Mouse (Mus musculus) CH12.LX (cell line): ENCODE data around the gene Gm49368. TPM values are rescaled to one million over a fixed set of nuclear protein-coding genes. Genes with fewer than 3 reads are reported as not detected.

Source experiments
- DNase-seq: peaks from one replicate; pipeline ENCODE4 v3.0.0-alpha.2; 2013; ENCODE audit errors: extremely low read depth
- H3K27ac ChIP-seq: 2 replicates; pipeline ENCODE4 v1.5.1; 2012; ENCODE audit warnings: low read depth, mild to moderate bottlenecking, control low read depth, moderate library complexity; ENCODE audit not compliant: insufficient read depth
- H3K27me3 ChIP-seq: replicated peaks from 2 replicates; pipeline ENCODE3; 2012; ENCODE audit warnings: inconsistent platforms
- H3K36me3 ChIP-seq, 2 experiments: replicated peaks in 1 of 2; 2 replicates each; pipeline versions ENCODE3 to v1.6.1; 2012; ENCODE audit warnings: inconsistent platforms in 1 of 2, low read length in 1 of 2, mild to moderate bottlenecking in 1 of 2, mixed read lengths in 1 of 2, moderate library complexity in 1 of 2; ENCODE audit not compliant: control insufficient read depth in 1 of 2, insufficient read depth in 1 of 2
- H3K4me1 ChIP-seq, 2 experiments: 2 replicates each; pipeline ENCODE4 v1.6.1; 2012; ENCODE audit warnings: inconsistent platforms in 1 of 2, moderate library complexity in 1 of 2; ENCODE audit not compliant: insufficient read depth in 2 of 2, control insufficient read depth in 1 of 2
- H3K4me2 ChIP-seq: 2 replicates; pipeline ENCODE4 v1.6.1; 2012; ENCODE audit warnings: low read depth, mild to moderate bottlenecking, control low read depth; ENCODE audit not compliant: poor library complexity, insufficient read depth, severe bottlenecking
- H3K4me3 ChIP-seq, 3 experiments: fragments of 150-350 bp in 1 of 3; sonication (generic) in 1 of 3; replicated peaks in 1 of 3; 2 replicates each; pipeline versions ENCODE3 to v1.5.1; 2011 to 2012; ENCODE audit warnings: low read depth in 2 of 3, low read length in 2 of 3, mild to moderate bottlenecking in 2 of 3, moderate library complexity in 2 of 3, control low read depth in 1 of 3, improper control_type of control experiment in 1 of 3, inconsistent platforms in 1 of 3, mixed read lengths in 1 of 3; ENCODE audit not compliant: poor library complexity in 1 of 3
- H3K79me2 ChIP-seq: replicated peaks from 2 replicates; pipeline ENCODE4 v1.6.1; 2012; ENCODE audit warnings: mild to moderate bottlenecking, moderate library complexity; ENCODE audit not compliant: control insufficient read depth, poor library complexity, insufficient read depth, severe bottlenecking; ENCODE audit errors: extremely low read depth
- H3K9ac ChIP-seq: 2 replicates; pipeline ENCODE4 v1.6.1; 2012; ENCODE audit warnings: low read depth, mild to moderate bottlenecking, control low read depth, moderate library complexity; ENCODE audit not compliant: insufficient read depth
- H3K9me3 ChIP-seq: replicated peaks from 2 replicates; pipeline ENCODE3; 2012; ENCODE audit warnings: low read length, inconsistent platforms, mixed read lengths
- BHLHE40 ChIP-seq: IDR thresholded peaks from 2 replicates; pipeline ENCODE4 v1.6.1; 2011; ENCODE audit warnings: mild to moderate bottlenecking, low read depth, low read length, improper control_type of control experiment
- CHD2 ChIP-seq: IDR thresholded peaks from 2 replicates; pipeline ENCODE4 v1.6.1; 2011; ENCODE audit warnings: low read length, improper control_type of control experiment
- ELF1 ChIP-seq: IDR thresholded peaks from 2 replicates; pipeline ENCODE4 v1.6.1; 2014; ENCODE audit warnings: low read depth, mild to moderate bottlenecking, inconsistent platforms, low read length, improper control_type of control experiment
- EP300 ChIP-seq: IDR thresholded peaks from 2 replicates; pipeline ENCODE4 v1.6.1; 2011; ENCODE audit warnings: low read length, improper control_type of control experiment
- ETS1 ChIP-seq: conservative IDR thresholded peaks from 2 replicates; pipeline ENCODE4 v1.6.1; 2012; ENCODE audit warnings: low read depth, mild to moderate bottlenecking, inconsistent platforms, low read length, improper control_type of control experiment, moderate library complexity
- JUN ChIP-seq: IDR thresholded peaks from 2 replicates; pipeline ENCODE4 v1.6.1; 2011; ENCODE audit warnings: low read depth, mild to moderate bottlenecking, low read length, improper control_type of control experiment, moderate library complexity; ENCODE audit not compliant: insufficient read depth
- MAFK ChIP-seq: IDR thresholded peaks from 2 replicates; pipeline ENCODE4 v1.6.1; 2011; ENCODE audit warnings: low read length, improper control_type of control experiment; ENCODE audit not compliant: insufficient replicate concordance
- MAX ChIP-seq: IDR thresholded peaks from 2 replicates; pipeline ENCODE4 v1.6.1; 2011; ENCODE audit warnings: low read length, improper control_type of control experiment
- MAZ ChIP-seq: IDR thresholded peaks from 2 replicates; pipeline ENCODE4 v1.6.1; 2012; ENCODE audit warnings: low read depth, mild to moderate bottlenecking, inconsistent platforms, low read length, improper control_type of control experiment, moderate library complexity
- MEF2A ChIP-seq: IDR thresholded peaks from 2 replicates; pipeline ENCODE4 v1.6.1; 2014; ENCODE audit warnings: low read depth, mild to moderate bottlenecking, inconsistent platforms, low read length, improper control_type of control experiment, borderline replicate concordance
- MXI1 ChIP-seq: IDR thresholded peaks from 2 replicates; pipeline ENCODE4 v1.6.1; 2011; ENCODE audit warnings: mild to moderate bottlenecking, low read depth, low read length, improper control_type of control experiment
- MYC ChIP-seq: IDR thresholded peaks from 2 replicates; pipeline ENCODE4 v1.6.1; 2011; ENCODE audit warnings: low read depth, mild to moderate bottlenecking, improper control_type of control experiment, low read length
- NELFE ChIP-seq: IDR thresholded peaks from 2 replicates; pipeline ENCODE4 v1.6.1; 2011; ENCODE audit warnings: low read depth, low read length, improper control_type of control experiment
- PAX5 ChIP-seq: IDR thresholded peaks from 2 replicates; pipeline ENCODE4 v1.6.1; 2012; ENCODE audit warnings: low read length, inconsistent platforms, mixed read lengths
- POLR2A ChIP-seq: IDR thresholded peaks from 2 replicates; pipeline ENCODE4 v1.6.1; 2011; ENCODE audit warnings: low read depth, mild to moderate bottlenecking, improper control_type of control experiment, low read length
- RAD21 ChIP-seq: IDR thresholded peaks from 2 replicates; pipeline ENCODE4 v1.6.1; 2011; ENCODE audit warnings: low read depth, mild to moderate bottlenecking, low read length, improper control_type of control experiment, moderate library complexity
- SMC3 ChIP-seq: IDR thresholded peaks from 2 replicates; pipeline ENCODE4 v1.6.1; 2011; ENCODE audit warnings: low read depth, low read length, improper control_type of control experiment
- TBP ChIP-seq: conservative IDR thresholded peaks from 2 replicates; pipeline ENCODE4 v1.6.1; 2011; ENCODE audit warnings: low read depth, low read length, improper control_type of control experiment
- UBTF ChIP-seq: IDR thresholded peaks from 2 replicates; pipeline ENCODE4 v1.6.1; 2012; ENCODE audit warnings: low read depth, mild to moderate bottlenecking, inconsistent platforms, low read length, improper control_type of control experiment, moderate library complexity
- USF2 ChIP-seq: conservative IDR thresholded peaks from 2 replicates; pipeline ENCODE4 v1.6.1; 2011; ENCODE audit warnings: low read depth, low read length, improper control_type of control experiment
- ZKSCAN1 ChIP-seq: IDR thresholded peaks from 2 replicates; pipeline ENCODE4 v1.6.1; 2012; ENCODE audit warnings: low read depth, inconsistent platforms, low read length, improper control_type of control experiment, borderline replicate concordance
- ZMIZ1 ChIP-seq: IDR thresholded peaks from 2 replicates; pipeline ENCODE4 v1.6.1; 2012; ENCODE audit warnings: low read depth, mild to moderate bottlenecking, inconsistent platforms, low read length, improper control_type of control experiment
- ZNF384 ChIP-seq: IDR thresholded peaks from 2 replicates; pipeline ENCODE4 v1.6.1; 2012; ENCODE audit warnings: low read depth, low read length, improper control_type of control experiment, inconsistent platforms
- dilution Hi-C: fragments of 300-500 bp; cut with MboI; formaldehyde crosslinking; loops from 2 replicates; pipeline ENCODE4 v1.14.3; 2020; ENCODE audit warnings: low sequenced_read_pairs; ENCODE audit not compliant: extremely low pct_unique_long_range_greater_than_20kb, extremely low pct_ligation_motif_present
- in situ Hi-C: fragments of 300-500 bp; cut with MboI; formaldehyde crosslinking; loops from 3 replicates; pipeline ENCODE4 v1.14.3; 2019; ENCODE audit warnings: low sequenced_read_pairs, low pct_ligation_motif_present, low pct_unique_long_range_greater_than_20kb, mixed read lengths
- polyA plus RNA-seq: library from polyadenylated mRNA; unstranded; fragments of >175 nt; gene quantifications from 2 replicates; pipeline ENCODE4 v1.2.1, GENCODE M21; 2012; ENCODE audit warnings: low read depth; ENCODE audit not compliant: insufficient read length
- total RNA-seq, 2 experiments: library from RNA; depleted of rRNA; stranded (reverse); fragments of 300-350 nt in 1 of 2; fragments of >200 nt in 1 of 2; gene quantifications; 2 replicates each; pipeline ENCODE4 v1.2.3; 2012 to 2014

The Gm49368 gene
- total and polyA plus RNA-seq, 3 experiments: not detected

DNA sequence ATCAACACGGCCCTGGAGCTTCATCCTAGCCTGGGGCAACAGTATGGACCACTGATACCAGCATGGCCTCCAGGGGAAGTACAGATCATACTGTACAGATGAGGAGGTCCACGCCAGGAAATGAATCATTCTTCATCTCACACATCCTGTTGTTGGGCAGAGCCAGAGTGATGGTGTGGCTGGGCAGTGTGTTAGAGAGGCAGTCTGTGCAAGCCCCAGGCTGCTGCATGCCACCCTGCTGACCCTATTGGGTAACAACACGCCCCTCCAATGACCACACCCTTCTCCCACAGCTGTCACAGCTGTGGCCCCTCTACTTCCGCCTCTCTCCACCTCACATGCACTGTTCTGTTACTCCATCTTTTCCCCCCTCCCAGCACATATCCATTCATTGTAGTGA is 11.7 kb upstream of the Gm49368 start:
- no peak for DNase-seq
- in situ Hi-C loops: no loop called here
- Histone ChIP-seq H3K4me3 (peak overlapping the region in 1 of 3 experiments; percentile 3), H3K4me1 (peaks cover 18 to 48% of the 10 kb centered on the region in 2 experiments), H3K9me3 (peaks cover 4% of the 10 kb centered on the region), H3K36me3 (no peaks in the 10 kb centered on the region), H3K27ac (no peak overlapping the region), H3K4me2 (no peak overlapping the region), H3K9ac (no peak overlapping the region)
- TF ChIP-seq ZMIZ1 (no peak), MAFK (no peak), ETS1 (no peak; the same call in 1 of the 2 replicates), USF2 (no peak), MAX (0 out of 2 replicates have a peak, but pooled peaks have one; percentile 45), MXI1 (no peak), POLR2A (no peak), NELFE (no peak), MAZ (no peak), ZKSCAN1 (no peak), PAX5 (no peak), UBTF (no peak), BHLHE40 (no peak), EP300 (no peak), MYC (peak; percentile 37; the same call in 1 of the 2 replicates), ELF1 (0 out of 2 replicates have a peak, but pooled peaks have one; percentile 9), MEF2A (no peak), JUN (no peak)
- TF ChIP-seq, all 38 proteins: peak for 3
- dilution Hi-C loops: no loop called here
- Histone ChIP-seq H3K79me2 (no peaks in the 10 kb centered on the region), H3K27me3 (no peaks in the 10 kb centered on the region)

- peaks cover 20 to 68% of the 10 kb centered on the region in 2 experiments for H3K4me1 ChIP-seq
- no peaks in the 10 kb centered on the region for H3K36me3 ChIP-seq
- no peaks in the 10 kb centered on the region for H3K27me3 ChIP-seq
- in situ Hi-C loops (no loop called here), dilution Hi-C loops (no loop called here)
- no peaks in the 10 kb centered on the region for H3K79me2 ChIP-seq
- no peak overlapping the region for H3K9ac ChIP-seq
- H3K9me3 ChIP-seq: peaks cover 4% of the 10 kb centered on the region
- no peak overlapping the region for H3K4me3 ChIP-seq
- TF ChIP-seq MAX (no peak), MYC (no peak), ZNF384 (no peak), PAX5 (no peak), TBP (no peak), ELF1 (no peak), CHD2 (no peak), BHLHE40 (no peak), RAD21 (no peak), MAZ (no peak), SMC3 (no peak)
- DNase-seq: no peak
- no peak overlapping the region for H3K4me2 ChIP-seq
- H3K27ac ChIP-seq: no peak overlapping the region
Measured at GRCm38 (mm10) chr7:128053061-128053460, 9.4 kb upstream of the Gm49368 start.
